Mouse (Mus musculus): ENCODE data around the gene Igfbp5. TPM values are rescaled to one million over a fixed set of nuclear protein-coding genes. Genes with fewer than 3 reads are reported as not detected.

Gene Igfbp5
- polyA plus RNA-seq, 1 experiment from 2014 or later, result 118 TPM

DNA sequence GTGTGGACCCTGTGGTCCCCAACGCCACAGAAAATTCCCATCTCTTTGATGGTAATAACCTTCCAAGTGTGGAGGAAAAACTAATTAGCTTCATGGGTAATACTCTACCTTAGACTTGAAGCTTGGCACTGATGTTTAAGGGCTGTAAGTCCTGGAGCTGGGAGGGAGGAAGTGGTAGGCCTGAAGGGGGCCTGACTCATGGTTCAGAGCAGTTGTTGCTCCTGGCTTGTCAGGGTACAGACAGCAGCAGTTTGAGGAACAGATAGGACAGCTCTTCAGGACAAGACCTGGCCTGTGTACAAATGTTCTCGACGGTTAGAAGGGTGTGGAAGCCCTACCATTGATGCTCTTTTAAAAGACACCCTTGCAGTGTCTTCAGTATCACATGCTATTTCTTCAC is 59.1 kb downstream of the Igfbp5 start:
- peaks cover 3% of the 10 kb centered on the region; the same call in 1 of the 2 replicates for H3K9me3 ChIP-seq (replicated peaks; ENCODE audit: control insufficient read depth, low read length)
- H3K4me3 ChIP-seq (ENCODE audit: low read depth, low read length), result no peak overlapping the region
- no peak overlapping the region for H3K9ac ChIP-seq (ENCODE audit: low read depth, low read length)
- H3K4me1 ChIP-seq (ENCODE audit: control insufficient read depth, insufficient read depth, low read length), result 0 out of 2 replicates have a peak, but pooled peaks cover 2% of the 10 kb centered on the region
- 62% methylated on average over 3 of the region's 3 CpGs for WGBS (ENCODE audit: insufficient replicate concordance)
- no peaks in the 10 kb centered on the region for H3K36me3 ChIP-seq (ENCODE audit: control insufficient read depth, insufficient read depth, low read length)
- ATAC-seq (replicated peaks; ENCODE audit: insufficient number of reproducible peaks, low FRiP score, low TSS enrichment), result no peak
- H3K27me3 ChIP-seq (ENCODE audit: control insufficient read depth, insufficient read depth, low read length), result no peaks in the 10 kb centered on the region
- H3K4me2 ChIP-seq, result no peak overlapping the region
- H3K27ac ChIP-seq (ENCODE audit: low read depth, low read length), result no peak overlapping the region

- H3K4me2 ChIP-seq, result no peak overlapping the region
- 46% methylated on average over 5 of the region's 5 CpGs for WGBS (ENCODE audit: insufficient replicate concordance)
- no peak overlapping the region for H3K4me3 ChIP-seq (ENCODE audit: low read depth, low read length)
- H3K4me1 ChIP-seq (ENCODE audit: control insufficient read depth, insufficient read depth, low read length), result 0 out of 2 replicates have a peak, but pooled peaks cover 2% of the 10 kb centered on the region
- peaks cover 3% of the 10 kb centered on the region; the same call in 1 of the 2 replicates for H3K9me3 ChIP-seq (replicated peaks; ENCODE audit: control insufficient read depth, low read length)
- H3K9ac ChIP-seq (ENCODE audit: low read depth, low read length), result no peak overlapping the region
- no peak overlapping the region for H3K27ac ChIP-seq (ENCODE audit: low read depth, low read length)
- no peak for ATAC-seq (replicated peaks; ENCODE audit: insufficient number of reproducible peaks, low FRiP score, low TSS enrichment)
- H3K27me3 ChIP-seq (ENCODE audit: control insufficient read depth, insufficient read depth, low read length), result no peaks in the 10 kb centered on the region
- no peaks in the 10 kb centered on the region for H3K36me3 ChIP-seq (ENCODE audit: control insufficient read depth, insufficient read depth, low read length)
Observed at GRCm38 (mm10) chr1:72815184-72815583, 59.5 kb downstream of the Igfbp5 start.

- H3K27me3 ChIP-seq (ENCODE audit: control insufficient read depth, insufficient read depth, low read length), result no peaks in the 10 kb centered on the region
- peak overlapping the region; percentile 31; the same call in 1 of the 2 replicates for H3K27ac ChIP-seq (ENCODE audit: low read depth, low read length)
- no peak overlapping the region for H3K4me3 ChIP-seq (ENCODE audit: low read depth, low read length)
- peaks cover 3% of the 10 kb centered on the region; the same call in 1 of the 2 replicates for H3K9me3 ChIP-seq (replicated peaks; ENCODE audit: control insufficient read depth, low read length)
- H3K4me2 ChIP-seq, result no peak overlapping the region
- H3K36me3 ChIP-seq (ENCODE audit: control insufficient read depth, insufficient read depth, low read length), result no peaks in the 10 kb centered on the region
- ATAC-seq (replicated peaks; ENCODE audit: insufficient number of reproducible peaks, low FRiP score, low TSS enrichment), result no peak
- 14% methylated on average over 6 of the region's 6 CpGs for WGBS (ENCODE audit: insufficient replicate concordance)
- 0 out of 2 replicates have a peak overlapping the region, but pooled peaks have one; percentile 34 for H3K9ac ChIP-seq (ENCODE audit: low read depth, low read length)
- 0 out of 2 replicates have a peak, but pooled peaks cover 2% of the 10 kb centered on the region for H3K4me1 ChIP-seq (ENCODE audit: control insufficient read depth, insufficient read depth, low read length)
Observed at GRCm38 (mm10) chr1:72813639-72814403, 60.9 kb downstream of the Igfbp5 start.

- no peak overlapping the region for H3K27ac ChIP-seq (ENCODE audit: low read depth, low read length)
- H3K27me3 ChIP-seq (ENCODE audit: control insufficient read depth, insufficient read depth, low read length), result no peaks in the 10 kb centered on the region
- H3K4me1 ChIP-seq (ENCODE audit: control insufficient read depth, insufficient read depth, low read length), result 0 out of 2 replicates have a peak, but pooled peaks cover 2% of the 10 kb centered on the region
- ATAC-seq (replicated peaks; ENCODE audit: insufficient number of reproducible peaks, low FRiP score, low TSS enrichment), result no peak
- H3K9me3 ChIP-seq (replicated peaks; ENCODE audit: control insufficient read depth, low read length), result peaks cover 3% of the 10 kb centered on the region; the same call in 1 of the 2 replicates
- WGBS (ENCODE audit: insufficient replicate concordance), result 37% methylated on average over 5 of the region's 5 CpGs
- H3K36me3 ChIP-seq (ENCODE audit: control insufficient read depth, insufficient read depth, low read length), result no peaks in the 10 kb centered on the region
- H3K4me2 ChIP-seq, result no peak overlapping the region
- H3K9ac ChIP-seq (ENCODE audit: low read depth, low read length), result 0 out of 2 replicates have a peak overlapping the region, but pooled peaks have one; percentile 34
- H3K4me3 ChIP-seq (ENCODE audit: low read depth, low read length), result no peak overlapping the region
Observed at GRCm38 (mm10) chr1:72813089-72813638, 61.5 kb downstream of the Igfbp5 start.

GRCm38 (mm10) chr1:72811061-72811460 is 63.6 kb downstream of the Igfbp5 start:
- H3K4me1 ChIP-seq (ENCODE audit: control insufficient read depth, insufficient read depth, low read length), result 0 out of 2 replicates have a peak, but pooled peaks cover 2% of the 10 kb centered on the region
- H3K4me2 ChIP-seq, result no peak overlapping the region
- no peak overlapping the region for H3K9ac ChIP-seq (ENCODE audit: low read depth, low read length)
- no peaks in the 10 kb centered on the region for H3K27me3 ChIP-seq (ENCODE audit: control insufficient read depth, insufficient read depth, low read length)
- 83% methylated on average over 3 of the region's 3 CpGs for WGBS (ENCODE audit: insufficient replicate concordance)
- H3K9me3 ChIP-seq (replicated peaks; ENCODE audit: control insufficient read depth, low read length), result peaks cover 3% of the 10 kb centered on the region; the same call in 1 of the 2 replicates
- no peaks in the 10 kb centered on the region for H3K36me3 ChIP-seq (ENCODE audit: control insufficient read depth, insufficient read depth, low read length)
- no peak overlapping the region for H3K4me3 ChIP-seq (ENCODE audit: low read depth, low read length)
- no peak for ATAC-seq (replicated peaks; ENCODE audit: insufficient number of reproducible peaks, low FRiP score, low TSS enrichment)
- H3K27ac ChIP-seq (ENCODE audit: low read depth, low read length), result no peak overlapping the region

DNA sequence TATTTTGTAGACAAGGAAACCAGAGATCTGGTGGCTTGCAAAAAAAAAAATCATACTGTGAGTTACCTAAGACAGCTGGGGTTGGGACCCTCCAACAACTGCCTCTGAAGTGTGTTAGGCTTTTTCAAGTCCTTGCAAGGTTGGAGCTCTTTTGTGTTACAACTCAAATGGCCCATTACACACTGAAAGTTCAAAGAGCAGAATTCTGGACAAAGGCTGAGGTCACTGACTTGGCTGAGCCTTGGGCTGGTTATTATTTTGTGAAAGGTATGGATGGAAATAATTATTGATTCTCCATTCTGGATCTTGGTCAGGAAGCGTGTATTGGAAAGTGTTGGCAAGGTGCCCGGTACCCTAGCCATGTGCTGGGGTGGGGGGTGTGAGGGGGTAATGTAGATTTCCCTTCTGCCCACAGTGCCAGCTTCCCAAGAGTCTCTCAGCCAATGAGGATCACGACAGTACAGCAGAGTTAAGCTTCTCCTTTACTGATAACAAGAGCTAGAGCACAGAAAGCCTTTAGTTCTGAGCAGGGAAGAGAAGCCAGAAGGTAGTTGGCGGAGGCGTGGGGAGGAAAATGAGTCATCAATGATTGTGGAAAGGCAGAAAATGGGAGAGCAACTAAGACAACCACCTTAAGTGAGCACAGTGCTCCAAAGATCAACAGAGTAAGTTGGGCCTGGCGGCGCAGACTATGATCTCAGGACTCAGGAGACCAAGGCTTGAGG is 64.6 kb downstream of the Igfbp5 start:
- Histone ChIP-seq H3K9ac (ENCODE audit: low read depth, low read length) (no peak overlapping the region), H3K27ac (ENCODE audit: low read depth, low read length) (no peak overlapping the region)

GRCm38 (mm10) chr1:72809304-72809703 is 65.4 kb downstream of the Igfbp5 start:
- H3K9me3 ChIP-seq (replicated peaks; ENCODE audit: control insufficient read depth, low read length), result peaks cover 3% of the 10 kb centered on the region; the same call in 1 of the 2 replicates
- no peak overlapping the region for H3K4me3 ChIP-seq (ENCODE audit: low read depth, low read length)
- H3K4me2 ChIP-seq, result no peak overlapping the region
- no peak overlapping the region for H3K27ac ChIP-seq (ENCODE audit: low read depth, low read length)
- H3K27me3 ChIP-seq (ENCODE audit: control insufficient read depth, insufficient read depth, low read length), result no peaks in the 10 kb centered on the region
- 0 out of 2 replicates have a peak, but pooled peaks cover 2% of the 10 kb centered on the region for H3K4me1 ChIP-seq (ENCODE audit: control insufficient read depth, insufficient read depth, low read length)
- H3K9ac ChIP-seq (ENCODE audit: low read depth, low read length), result no peak overlapping the region
- H3K36me3 ChIP-seq (ENCODE audit: control insufficient read depth, insufficient read depth, low read length), result no peaks in the 10 kb centered on the region
- WGBS (ENCODE audit: insufficient replicate concordance), result 83% methylated on average over 7 of the region's 7 CpGs
- ATAC-seq (replicated peaks; ENCODE audit: insufficient number of reproducible peaks, low FRiP score, low TSS enrichment), result no peak

More for the DNA sequence above, 64.6 kb downstream of the Igfbp5 start:
- no peak overlapping the region for H3K4me2 ChIP-seq
- no peaks in the 10 kb centered on the region for H3K27me3 ChIP-seq (ENCODE audit: control insufficient read depth, insufficient read depth, low read length)
- no peaks in the 10 kb centered on the region for H3K36me3 ChIP-seq (ENCODE audit: control insufficient read depth, insufficient read depth, low read length)
- 75% methylated on average over 7 of the region's 7 CpGs for WGBS (ENCODE audit: insufficient replicate concordance)
- no peak overlapping the region for H3K4me3 ChIP-seq (ENCODE audit: low read depth, low read length)
- peaks cover 3% of the 10 kb centered on the region; the same call in 1 of the 2 replicates for H3K9me3 ChIP-seq (replicated peaks; ENCODE audit: control insufficient read depth, low read length)
- H3K4me1 ChIP-seq (ENCODE audit: control insufficient read depth, insufficient read depth, low read length), result 0 out of 2 replicates have a peak, but pooled peaks cover 2% of the 10 kb centered on the region
- no peak for ATAC-seq (replicated peaks; ENCODE audit: insufficient number of reproducible peaks, low FRiP score, low TSS enrichment)
